10 mouse cellular contexts compared by ENCODE assay signal in the genomic region with DNA sequence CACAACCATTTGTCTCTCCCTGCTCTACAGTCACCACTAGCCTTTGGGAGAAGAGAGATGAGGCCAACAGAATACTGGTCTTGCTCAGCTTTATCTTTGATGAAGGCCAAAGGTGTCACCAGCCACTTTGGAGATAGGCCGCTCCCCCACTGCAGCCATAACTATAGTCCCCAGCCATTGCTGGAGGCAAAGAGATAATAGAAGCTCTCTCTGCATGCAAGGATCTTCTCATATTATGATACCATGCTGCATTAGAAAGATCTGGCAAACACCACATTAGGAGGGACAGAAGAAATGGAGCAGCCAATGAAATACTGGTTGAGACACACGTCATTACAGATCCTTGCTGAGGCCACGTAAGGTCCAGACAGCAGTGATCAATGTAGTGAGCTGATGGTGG. TPM values are rescaled to one million over a fixed set of nuclear protein-coding genes. Genes with fewer than 3 reads are reported as not detected.
DNase-seq lines count a peak whose midpoint lies in the region; ATAC-seq and TF ChIP-seq lines count a peak whose summit lies in the region.
"Had no signal": no experiment of that assay in that cellular context is flagged by ENCODE, and none has a peak within 500 bp of the region (broad histone marks: within the 10 kb centered on the region; RNA-seq: fewer than 3 reads in every experiment).

No protein-coding gene starts in this region.

- peak overlapping the region; percentile 94 for H3K4me2 ChIP-seq in kidney, embryonic 15.5 days
- H3K4me2 ChIP-seq in embryonic facial prominence, embryonic 13.5 days = peak overlapping the region; percentile 91
- H3K4me2 ChIP-seq in liver, embryonic 12.5 days = peak overlapping the region; percentile 99

- DNase-seq in kidney, postnatal 14 days = no peak
- peak; percentile 70 for DNase-seq in MEL (ENCODE audit: low read depth, low spot score)
- DNase-seq in gastrocnemius, adult 2 months = no peak
- no peak for DNase-seq in cerebellum, postnatal 4 days (ENCODE audit: low spot score in 2 of 2)
- no peak for DNase-seq in gastrocnemius, postnatal 4 days (ENCODE audit: low spot score in 2 of 2)
- DNase-seq: kidney, adult 11 months had no signal

- 83% methylated on average over 3 of the region's 3 CpGs for WGBS in kidney, embryonic 15.5 days
- WGBS in embryonic facial prominence, embryonic 13.5 days = 87% methylated on average over 3 of the region's 3 CpGs
- WGBS in liver, embryonic 12.5 days (ENCODE audit: insufficient replicate concordance) = 20% methylated on average over 3 of the region's 3 CpGs

- H3K36me3 ChIP-seq in kidney, embryonic 15.5 days = peaks cover 37% of the 10 kb centered on the region
- H3K36me3 ChIP-seq in MEL (ENCODE audit: control insufficient read depth in 1 of 2, insufficient read depth in 2 of 2, low read length in 2 of 2) = peaks cover 5 to 23% of the 10 kb centered on the region in 2 experiments
- peaks cover 32% of the 10 kb centered on the region for H3K36me3 ChIP-seq in embryonic facial prominence, embryonic 13.5 days
- peaks cover 52% of the 10 kb centered on the region for H3K36me3 ChIP-seq in liver, embryonic 12.5 days

- no peak overlapping the region for H3K9ac ChIP-seq in kidney, embryonic 15.5 days
- no peak overlapping the region for H3K9ac ChIP-seq in MEL (ENCODE audit: control insufficient read depth, low read depth, low read length, poor library complexity, severe bottlenecking)
- H3K9ac ChIP-seq in embryonic facial prominence, embryonic 13.5 days = no peak overlapping the region
- H3K9ac ChIP-seq in liver, embryonic 12.5 days = peak overlapping the region; percentile 94

- peak; percentile 76 to 87 for TF ChIP-seq EP300 in MEL (IDR thresholded peaks at IDR 0.05; ENCODE audit: low read depth in 1 of 2, low read length in 2 of 2)

- no peak for TF ChIP-seq CTCF in MEL (IDR thresholded peaks at IDR 0.05 in 2 of 3, conservative IDR thresholded peaks at IDR 0.05 in 1 of 3; ENCODE audit: control insufficient read depth in 1 of 3, insufficient read depth in 1 of 3, low read depth in 2 of 3, low read length in 3 of 3, poor library complexity in 1 of 3, severe bottlenecking in 1 of 3)
- no peak for TF ChIP-seq CTCF in gastrocnemius, adult 2 months (IDR thresholded peaks at IDR 0.05)

- intact Hi-C loops in gastrocnemius, adult 2 months (cut with DNase I) = no loop called here

- no peaks in the 10 kb centered on the region for H3K27me3 ChIP-seq in kidney, embryonic 15.5 days
- no peaks in the 10 kb centered on the region for H3K27me3 ChIP-seq in MEL (ENCODE audit: control insufficient read depth in 1 of 2, insufficient read depth in 2 of 2, low read length in 2 of 2)
- no peaks in the 10 kb centered on the region for H3K27me3 ChIP-seq in embryonic facial prominence, embryonic 13.5 days
- H3K27me3 ChIP-seq in liver, embryonic 12.5 days (replicated peaks) = no peaks in the 10 kb centered on the region
- H3K27me3 ChIP-seq: Patski had no signal

- TF ChIP-seq RAD21 in MEL (IDR thresholded peaks at IDR 0.05; ENCODE audit: low read depth, low read length) = no peak

- peaks cover 12% of the 10 kb centered on the region for H3K79me2 ChIP-seq in MEL (ENCODE audit: control insufficient read depth, insufficient read depth, low read length, poor library complexity)

- H3K4me3 ChIP-seq in kidney, embryonic 15.5 days (replicated peaks) = peak overlapping the region; percentile 89
- H3K4me3 ChIP-seq in MEL (ENCODE audit: control insufficient read depth in 1 of 2, insufficient read depth in 1 of 2, low read depth in 2 of 2, low read length in 2 of 2) = peak overlapping the region in 1 of 2 experiments; percentile 74; a peak in 1 of 4 replicates
- 0 out of 2 replicates have a peak overlapping the region, but pooled peaks have one; percentile 91 for H3K4me3 ChIP-seq in embryonic facial prominence, embryonic 13.5 days
- peak overlapping the region; percentile 94 for H3K4me3 ChIP-seq in liver, embryonic 12.5 days
- no peak overlapping the region for H3K4me3 ChIP-seq in gastrocnemius, adult 2 months

- no peaks in the 10 kb centered on the region for H3K9me3 ChIP-seq in kidney, embryonic 15.5 days (replicated peaks)
- no peaks in the 10 kb centered on the region for H3K9me3 ChIP-seq in MEL (replicated peaks; ENCODE audit: insufficient read depth, low read length)
- H3K9me3 ChIP-seq in embryonic facial prominence, embryonic 13.5 days = no peaks in the 10 kb centered on the region
- H3K9me3 ChIP-seq in liver, embryonic 12.5 days (replicated peaks) = no peaks in the 10 kb centered on the region

- peaks cover 31% of the 10 kb centered on the region for H3K4me1 ChIP-seq in kidney, embryonic 15.5 days
- H3K4me1 ChIP-seq in MEL (ENCODE audit: control insufficient read depth in 1 of 2, insufficient read depth in 2 of 2, low read length in 2 of 2) = peaks cover 4 to 20% of the 10 kb centered on the region in 2 experiments; a peak in 3 of 4 replicates
- H3K4me1 ChIP-seq in embryonic facial prominence, embryonic 13.5 days = peaks cover 20% of the 10 kb centered on the region
- H3K4me1 ChIP-seq in liver, embryonic 12.5 days = peaks cover 75% of the 10 kb centered on the region

- no peak for TF ChIP-seq POLR2A in MEL (IDR thresholded peaks at IDR 0.05; ENCODE audit: control insufficient read depth in 1 of 2, insufficient read depth in 1 of 2, low read depth in 1 of 2, low read length in 2 of 2, poor library complexity in 1 of 2)

- no peak overlapping the region for H3K27ac ChIP-seq in kidney, embryonic 15.5 days
- H3K27ac ChIP-seq in MEL (ENCODE audit: control insufficient read depth, low read depth, low read length) = no peak overlapping the region; the same call in 1 of the 2 replicates
- no peak overlapping the region for H3K27ac ChIP-seq in embryonic facial prominence, embryonic 13.5 days
- peak overlapping the region; percentile 95 for H3K27ac ChIP-seq in liver, embryonic 12.5 days
- no peak overlapping the region for H3K27ac ChIP-seq in gastrocnemius, adult 2 months

- no peak for ATAC-seq in kidney, embryonic 15.5 days (replicated peaks; ENCODE audit: low FRiP score)
- ATAC-seq in embryonic facial prominence, embryonic 13.5 days (ENCODE audit: insufficient number of reproducible peaks, insufficient read depth, low FRiP score, low TSS enrichment, low read depth) = no peak
- peak; percentile 77 for ATAC-seq in liver, embryonic 12.5 days
- ATAC-seq: Patski had no signal

TF ChIP-seq in MEL, 35 proteins besides CTCF, POLR2A, EP300 and RAD21:
- TF ChIP-seq MAX (IDR thresholded peaks at IDR 0.05; ENCODE audit: low read length) (peak; percentile 54), JUND (IDR thresholded peaks at IDR 0.05; ENCODE audit: low read depth, low read length) (no peak), MEF2A (IDR thresholded peaks at IDR 0.05; ENCODE audit: extremely low read depth, insufficient replicate concordance, low read depth, low read length, poor library complexity, severe bottlenecking) (no peak), CHD2 (IDR thresholded peaks at IDR 0.05; ENCODE audit: low read length) (no peak), SIN3A (IDR thresholded peaks at IDR 0.05; ENCODE audit: low read length) (peak; percentile 61), ZKSCAN1 (IDR thresholded peaks at IDR 0.05; ENCODE audit: low read depth, low read length) (no peak), GATA1 (IDR thresholded peaks at IDR 0.05; ENCODE audit: low read depth, low read length) (peak; percentile 76), TCF12 (IDR thresholded peaks at IDR 0.05; ENCODE audit: low read depth, low read length) (peak; percentile 82; the same call in 1 of the 2 replicates), MXI1 (IDR thresholded peaks at IDR 0.05; ENCODE audit: low read depth, low read length) (peak; percentile 44; the same call in 1 of the 2 replicates), TAL1 (IDR thresholded peaks at IDR 0.05; ENCODE audit: low read length) (peak; percentile 87), ETS1 (IDR thresholded peaks at IDR 0.05; ENCODE audit: low read depth, low read length) (peak; percentile 44; the same call in 1 of the 2 replicates), TBP (IDR thresholded peaks at IDR 0.05; ENCODE audit: low read depth, low read length) (0 out of 2 replicates have a peak, but pooled peaks have one; percentile 32), HCFC1 (IDR thresholded peaks at IDR 0.05; ENCODE audit: low read depth, low read length) (no peak), UBTF (IDR thresholded peaks at IDR 0.05; ENCODE audit: borderline replicate concordance, insufficient read depth, low read depth, low read length) (no peak), MAZ (IDR thresholded peaks at IDR 0.05; ENCODE audit: low read depth, low read length) (no peak)

RNA-seq across cellular contexts. Expression of gene Ccne1, which starts 2.0 kb away (rescaled TPM):
- 65.9 and 71.4 TPM in 2 replicates for polyA plus RNA-seq in kidney, embryonic 15.5 days (2015; fragmentation: Nextera tagmentation; extraction: Ambion mirVana)
- 48.5 and 53.1 TPM in 2 replicates for total RNA-seq in MEL (2012; rRNA removed)
- polyA plus RNA-seq in MEL (2012; ENCODE audit: insufficient read depth in 1 of 2, insufficient read length in 2 of 2, low read depth in 1 of 2, low replicate concordance in 2 of 2, missing spikeins in 1 of 2) = 100 to 1,000 TPM in 1 of 2 experiments, 10 to 100 TPM in 1; 78.0 to 321 TPM
- polyA plus RNA-seq in embryonic facial prominence, embryonic 13.5 days (2015; fragmentation: Nextera tagmentation; extraction: Ambion mirVana) = 55.2 and 61.4 TPM in 2 replicates
- polyA plus RNA-seq in liver, embryonic 12.5 days (2016; fragmentation: Nextera tagmentation; extraction: Ambion mirVana) = 145 and 150 TPM in 2 replicates
- under 1 TPM; 0.20 to 0.28 TPM for total RNA-seq in gastrocnemius, adult 2 months (2021)
- 10 to 100 TPM; 25.3 to 26.2 TPM for total RNA-seq in gastrocnemius, postnatal 4 days (2021)
